Mouse (Mus musculus): Measurements from ENCODE around the gene Cgref1. TPM values are rescaled to one million over a fixed set of nuclear protein-coding genes. Genes with fewer than 3 reads are reported as not detected.

Cgref1 gene
- polyA plus RNA-seq, 1 experiment: 5.7 TPM

DNA sequence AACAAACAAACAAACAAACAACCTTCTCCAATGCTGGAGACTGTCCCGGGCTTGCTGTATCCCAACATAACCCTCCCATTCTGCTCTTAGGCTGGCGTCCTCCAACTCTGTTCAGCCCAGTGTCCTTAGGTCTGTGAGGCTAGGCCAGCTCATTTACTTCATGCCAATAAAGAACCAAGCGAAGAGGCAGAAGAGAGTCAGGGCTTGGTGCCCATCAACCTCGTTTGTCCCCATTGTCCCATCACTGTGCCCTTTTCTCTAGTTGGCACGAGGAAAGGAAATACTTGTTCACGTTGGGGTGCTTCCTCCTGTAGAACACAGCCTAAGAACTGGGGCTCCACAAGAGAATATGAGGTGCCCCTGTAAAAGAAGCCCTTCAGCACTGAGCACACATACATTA, 6.3 kb upstream of the Cgref1 start:
- DNase-seq: no peak
- TF ChIP-seq POLR2A (IDR thresholded peaks at IDR 0.05; ENCODE audit: borderline replicate concordance, extremely low read depth, low read depth, low read length) (no peak), CTCF (IDR thresholded peaks at IDR 0.05; ENCODE audit: insufficient read depth, low read length) (no peak)
- WGBS: 69% methylated on average over 6 of the region's 6 CpGs
- Histone ChIP-seq H3K4me3 (replicated peaks; ENCODE audit: extremely low read depth, low read depth, low read length) (no peak overlapping the region), H3K4me1 (ENCODE audit: control insufficient read depth, insufficient read depth, low read length) (no peaks in the 10 kb centered on the region)

DNA sequence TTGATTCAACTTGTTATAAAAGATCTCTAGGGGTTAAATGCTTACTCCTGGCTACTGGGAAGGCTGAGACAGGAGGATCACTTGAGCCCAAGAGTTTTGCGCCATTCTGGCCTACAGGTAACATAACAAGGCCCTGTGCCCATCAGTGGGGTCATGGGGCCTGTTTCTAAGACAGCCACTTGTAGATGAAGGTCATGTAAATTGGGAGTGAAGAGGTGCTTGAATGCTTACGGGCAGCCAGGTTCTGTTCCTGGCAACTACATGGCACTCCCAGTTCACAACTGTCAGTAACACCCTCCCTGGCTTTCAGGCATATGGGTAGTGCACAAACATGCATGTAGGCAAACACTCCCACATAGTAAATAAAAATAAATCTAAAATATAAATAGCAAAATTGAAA, 5.5 kb upstream of the Cgref1 start:
- no peak overlapping the region for H3K4me3 ChIP-seq (replicated peaks; ENCODE audit: extremely low read depth, low read depth, low read length)
- no peak for DNase-seq
- 68% methylated on average over 2 of the region's 2 CpGs for WGBS
- no peak for TF ChIP-seq CTCF (IDR thresholded peaks at IDR 0.05; ENCODE audit: insufficient read depth, low read length)
- no peak for TF ChIP-seq POLR2A (IDR thresholded peaks at IDR 0.05; ENCODE audit: borderline replicate concordance, extremely low read depth, low read depth, low read length)
- no peaks in the 10 kb centered on the region for H3K4me1 ChIP-seq (ENCODE audit: control insufficient read depth, insufficient read depth, low read length)

DNA sequence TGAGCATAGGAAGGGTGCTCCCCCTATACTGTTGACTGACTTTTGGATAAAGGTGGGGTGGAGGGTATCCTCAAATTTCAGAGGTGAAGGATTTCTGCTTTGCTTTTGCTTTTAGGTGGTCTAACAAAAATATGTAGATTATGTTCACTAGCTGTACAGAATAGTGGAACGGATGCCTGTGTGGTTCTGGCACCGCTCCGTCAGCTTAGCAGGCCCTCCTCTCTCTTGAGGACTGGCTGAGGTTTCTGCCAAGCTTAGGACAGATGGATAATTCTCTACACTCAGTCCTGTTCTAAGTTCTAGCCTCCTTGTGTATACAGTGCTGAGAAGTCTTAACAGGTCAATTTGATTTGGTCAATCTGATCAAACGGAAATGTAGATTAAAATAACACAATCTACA, 5.1 kb upstream of the Cgref1 start:
- no peak overlapping the region for H3K4me3 ChIP-seq (replicated peaks; ENCODE audit: extremely low read depth, low read depth, low read length)

DNA sequence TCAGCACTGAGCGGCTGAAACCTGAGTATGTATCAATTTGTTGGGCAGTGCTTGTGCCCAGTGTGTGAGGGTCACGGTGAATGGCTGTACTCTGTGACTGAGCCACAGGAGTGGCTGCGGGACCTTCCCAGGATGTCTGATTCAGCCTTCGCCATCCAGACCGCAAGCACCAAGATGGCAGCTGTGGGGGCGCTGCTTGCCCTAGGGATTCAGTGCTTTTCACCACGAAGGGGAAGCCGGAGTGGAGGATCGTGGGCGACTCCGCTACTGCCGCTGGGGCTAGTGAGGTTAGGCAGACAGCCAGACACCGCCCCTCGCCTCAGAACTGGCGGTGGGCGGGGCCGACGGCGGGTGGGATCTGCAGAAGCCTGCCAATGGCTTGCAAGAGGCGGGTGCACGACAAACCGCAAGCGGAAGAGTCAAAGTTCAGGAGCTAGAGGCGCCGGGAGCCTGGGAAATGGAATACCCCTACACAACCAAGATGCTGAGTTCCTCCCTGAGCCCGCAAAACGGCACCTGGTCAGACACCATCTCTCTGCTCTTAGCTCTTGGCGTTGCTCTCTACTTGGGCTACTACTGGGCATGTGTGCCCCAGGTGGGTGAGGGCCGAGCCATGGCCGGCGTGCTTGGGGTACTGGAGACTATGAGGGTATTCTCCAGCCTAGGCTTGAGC, 4.4 kb upstream of the Cgref1 start:
- under 1% methylated on average over 31 of the region's 31 CpGs for WGBS
- TF ChIP-seq CTCF (IDR thresholded peaks at IDR 0.05; ENCODE audit: insufficient read depth, low read length) (no peak), POLR2A (IDR thresholded peaks at IDR 0.05; ENCODE audit: borderline replicate concordance, extremely low read depth, low read depth, low read length) (peak; percentile 66; the same call in 1 of the 2 replicates)
- peak; percentile 88 for DNase-seq

More for the DNA sequence above, 5.1 kb upstream of the Cgref1 start:
- no peak for DNase-seq
- H3K4me1 ChIP-seq (ENCODE audit: control insufficient read depth, insufficient read depth, low read length): no peaks in the 10 kb centered on the region
- TF ChIP-seq CTCF (IDR thresholded peaks at IDR 0.05; ENCODE audit: insufficient read depth, low read length): no peak
- no peak for TF ChIP-seq POLR2A (IDR thresholded peaks at IDR 0.05; ENCODE audit: borderline replicate concordance, extremely low read depth, low read depth, low read length)
- WGBS: 48% methylated on average over 4 of the region's 4 CpGs

DNA sequence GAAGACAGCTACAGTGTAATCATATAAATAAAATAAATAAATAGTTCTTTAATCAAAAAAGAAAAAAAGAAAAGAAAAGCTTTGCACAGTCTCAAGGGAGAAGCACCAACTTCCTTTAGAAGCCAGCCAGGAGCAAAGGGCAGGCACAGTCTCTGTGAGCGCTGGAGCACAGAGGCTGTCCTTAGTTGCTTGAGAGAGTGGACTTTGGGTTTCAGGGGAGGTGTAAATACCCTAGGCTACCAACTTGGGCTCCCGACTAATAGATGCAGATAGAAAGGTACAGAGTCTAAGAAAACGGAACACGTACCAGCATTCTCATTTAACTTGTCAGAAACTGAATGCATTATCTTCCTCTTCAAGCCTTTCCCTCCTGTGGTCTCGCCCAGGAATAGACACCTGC, 3.2 kb upstream of the Cgref1 start:
- no peak overlapping the region for H3K4me3 ChIP-seq (replicated peaks; ENCODE audit: extremely low read depth, low read depth, low read length)
- H3K4me1 ChIP-seq (ENCODE audit: control insufficient read depth, insufficient read depth, low read length): no peaks in the 10 kb centered on the region
- 82% methylated on average over 5 of the region's 5 CpGs for WGBS
- no peak for TF ChIP-seq POLR2A (IDR thresholded peaks at IDR 0.05; ENCODE audit: borderline replicate concordance, extremely low read depth, low read depth, low read length)
- TF ChIP-seq CTCF (IDR thresholded peaks at IDR 0.05; ENCODE audit: insufficient read depth, low read length): no peak
- no peak for DNase-seq

More for the DNA sequence above, 4.4 kb upstream of the Cgref1 start:
- H3K4me3 ChIP-seq (replicated peaks; ENCODE audit: extremely low read depth, low read depth, low read length): peak overlapping the region; percentile 89
- no peaks in the 10 kb centered on the region for H3K4me1 ChIP-seq (ENCODE audit: control insufficient read depth, insufficient read depth, low read length)

DNA sequence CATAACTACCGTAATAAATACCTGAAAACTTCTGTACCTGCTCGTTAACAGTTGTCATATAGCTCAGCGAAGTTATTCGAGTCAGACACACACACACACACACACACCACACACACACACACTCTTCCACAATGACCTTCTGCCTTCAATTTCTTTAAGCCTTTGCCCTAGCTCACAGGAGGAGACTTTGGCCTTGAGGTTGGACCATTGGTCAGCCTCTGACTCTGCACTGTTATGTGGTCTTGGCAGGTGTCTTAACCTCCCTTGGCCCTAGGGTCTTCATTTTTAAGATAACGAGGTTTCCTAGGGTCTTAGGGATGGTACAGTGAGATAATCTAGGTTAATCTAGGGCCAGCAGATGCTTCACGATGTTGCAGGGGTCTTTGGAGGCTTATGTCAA, 1.0 kb downstream of the Cgref1 start:
- DNase-seq: no peak
- TF ChIP-seq CTCF (IDR thresholded peaks at IDR 0.05; ENCODE audit: insufficient read depth, low read length) (no peak), POLR2A (IDR thresholded peaks at IDR 0.05; ENCODE audit: borderline replicate concordance, extremely low read depth, low read depth, low read length) (no peak)
- Histone ChIP-seq H3K4me1 (ENCODE audit: control insufficient read depth, insufficient read depth, low read length) (no peaks in the 10 kb centered on the region), H3K4me3 (replicated peaks; ENCODE audit: extremely low read depth, low read depth, low read length) (no peak overlapping the region)
- 92% methylated on average over 6 of the region's 6 CpGs for WGBS

DNA sequence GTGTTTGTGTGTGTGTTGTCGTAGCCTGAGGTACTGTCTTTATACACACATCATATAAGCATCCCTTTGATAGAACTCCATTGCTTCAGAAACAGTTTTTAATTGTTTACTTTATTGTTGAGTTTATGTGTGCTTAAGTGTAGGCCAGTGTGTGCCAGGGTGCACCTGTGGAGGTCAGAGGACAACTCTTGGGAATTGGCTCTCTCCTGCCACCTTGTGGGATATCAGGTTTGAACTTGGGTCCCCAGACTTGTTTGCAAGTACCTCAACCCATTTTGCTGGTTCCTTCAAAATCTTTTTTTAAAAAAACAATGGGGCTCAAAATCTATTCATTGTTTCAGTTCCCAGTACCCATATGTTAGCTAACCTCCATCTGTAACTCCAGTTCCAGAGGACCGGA, 2.4 kb downstream of the Cgref1 start:
- no peak for TF ChIP-seq POLR2A (IDR thresholded peaks at IDR 0.05; ENCODE audit: borderline replicate concordance, extremely low read depth, low read depth, low read length)
- peak; percentile 39; the same call in 1 of the 2 replicates for TF ChIP-seq CTCF (IDR thresholded peaks at IDR 0.05; ENCODE audit: insufficient read depth, low read length)
- no peak for DNase-seq
- 90% methylated on average over 2 of the region's 2 CpGs for WGBS
- no peaks in the 10 kb centered on the region for H3K4me1 ChIP-seq (ENCODE audit: control insufficient read depth, insufficient read depth, low read length)
- H3K4me3 ChIP-seq (replicated peaks; ENCODE audit: extremely low read depth, low read depth, low read length): no peak overlapping the region

DNA sequence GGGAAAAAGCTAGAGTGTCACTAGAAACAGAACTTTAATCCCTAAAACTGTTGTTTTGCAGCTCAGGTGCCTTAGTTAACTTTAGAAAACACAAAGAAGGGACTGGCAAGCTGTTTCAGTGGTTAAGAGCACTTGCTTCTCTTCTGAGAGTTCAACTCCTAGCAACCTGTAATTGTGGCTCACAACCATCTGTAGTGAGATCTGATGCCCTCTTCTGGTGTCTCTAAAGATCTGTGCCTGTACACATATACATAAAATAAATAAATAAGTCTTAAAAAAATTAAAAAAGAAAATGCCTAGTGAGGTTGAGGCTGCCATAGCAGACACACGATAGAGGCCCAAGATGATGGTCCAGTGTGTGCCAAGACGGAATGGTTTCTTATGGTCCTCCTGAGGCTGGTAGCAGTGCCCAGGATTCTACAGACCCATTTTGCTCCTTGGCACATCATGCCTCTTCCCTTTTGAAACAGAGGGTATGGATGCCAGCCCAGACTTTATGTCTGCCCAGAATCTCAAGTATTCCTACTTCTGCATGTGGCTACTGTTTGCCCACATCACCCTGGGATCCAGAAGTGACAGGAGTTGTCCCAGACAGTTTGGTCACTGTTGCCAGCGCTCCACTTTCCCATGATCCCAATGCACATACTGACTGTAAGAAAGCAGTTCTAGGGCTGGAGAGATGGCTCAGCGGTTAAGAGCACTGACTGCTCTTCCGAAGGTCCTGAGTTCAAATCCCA, 10.5 kb downstream of the Cgref1 start:
- WGBS: 92% methylated on average over 5 of the region's 5 CpGs

DNA sequence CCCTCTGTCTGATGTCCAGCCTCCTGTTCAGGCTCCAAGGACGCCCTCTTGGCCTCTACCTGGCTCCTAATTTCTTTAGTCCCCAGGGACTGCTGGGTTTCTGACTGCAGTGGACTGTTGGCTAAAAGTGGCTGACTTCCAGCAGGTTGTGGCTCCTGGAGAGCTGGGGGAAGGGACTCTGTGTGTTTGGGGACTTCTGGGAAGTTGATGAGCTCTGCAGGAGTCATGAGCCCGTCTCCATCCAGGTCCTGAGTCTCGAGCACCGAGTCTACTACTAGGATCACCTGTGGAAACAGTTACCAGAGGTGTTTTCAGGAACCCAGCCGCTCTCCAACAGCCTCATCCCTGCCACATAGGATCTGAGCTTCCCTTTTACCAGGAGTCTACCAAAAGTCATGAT, 11.7 kb downstream of the Cgref1 start:
- WGBS: 60% methylated on average over 5 of the region's 5 CpGs

More for the DNA sequence above, 10.5 kb downstream of the Cgref1 start:
- no peak overlapping the region for H3K4me3 ChIP-seq (replicated peaks; ENCODE audit: extremely low read depth, low read depth, low read length)
- DNase-seq: no peak
- TF ChIP-seq CTCF (IDR thresholded peaks at IDR 0.05; ENCODE audit: insufficient read depth, low read length) (no peak), POLR2A (IDR thresholded peaks at IDR 0.05; ENCODE audit: borderline replicate concordance, extremely low read depth, low read depth, low read length) (no peak)
- H3K4me1 ChIP-seq (ENCODE audit: control insufficient read depth, insufficient read depth, low read length): no peaks in the 10 kb centered on the region

DNA sequence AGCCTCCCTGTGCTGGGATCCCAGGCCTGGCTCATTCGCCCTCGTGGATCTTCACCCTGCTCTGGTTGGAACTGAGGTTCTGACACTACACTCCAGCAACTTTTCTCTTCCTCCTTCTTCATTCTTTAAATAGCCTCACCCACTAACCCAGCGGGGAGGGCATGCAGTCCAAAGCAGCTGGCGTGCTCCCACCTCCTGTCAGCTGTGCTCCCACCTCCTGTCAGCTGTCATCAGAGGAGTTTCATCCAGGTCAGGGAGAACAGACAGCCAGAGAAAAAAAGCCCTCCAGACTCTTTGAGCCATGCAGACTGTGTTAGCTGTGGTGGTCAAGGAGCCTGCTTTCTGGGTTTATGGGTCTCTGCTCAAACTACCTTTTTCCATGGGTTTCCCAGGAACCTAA, 14.0 kb downstream of the Cgref1 start:
- no peaks in the 10 kb centered on the region for H3K4me1 ChIP-seq (ENCODE audit: control insufficient read depth, insufficient read depth, low read length)
- WGBS: 86% methylated on average over 4 of the region's 4 CpGs
- TF ChIP-seq POLR2A (IDR thresholded peaks at IDR 0.05; ENCODE audit: borderline replicate concordance, extremely low read depth, low read depth, low read length) (no peak), CTCF (IDR thresholded peaks at IDR 0.05; ENCODE audit: insufficient read depth, low read length) (no peak)
- DNase-seq: no peak
- H3K4me3 ChIP-seq (replicated peaks; ENCODE audit: extremely low read depth, low read depth, low read length): no peak overlapping the region

More for the DNA sequence above, 11.7 kb downstream of the Cgref1 start:
- no peak for TF ChIP-seq CTCF (IDR thresholded peaks at IDR 0.05; ENCODE audit: insufficient read depth, low read length)
- no peak for TF ChIP-seq POLR2A (IDR thresholded peaks at IDR 0.05; ENCODE audit: borderline replicate concordance, extremely low read depth, low read depth, low read length)
- H3K4me1 ChIP-seq (ENCODE audit: control insufficient read depth, insufficient read depth, low read length): no peaks in the 10 kb centered on the region
- H3K4me3 ChIP-seq (replicated peaks; ENCODE audit: extremely low read depth, low read depth, low read length): no peak overlapping the region
- DNase-seq: no peak

Data from lung, adult 2 months (tissue).